Mouse (Mus musculus) heart, adult 18-20 months (tissue): ENCODE data around the gene Nanog. TPM values are rescaled to one million over a fixed set of nuclear protein-coding genes. Genes with fewer than 3 reads are reported as not detected.

Source experiments
- DNase-seq, 2 experiments: peaks; one replicate each; pipeline ENCODE4 v3.0.0; 2021 to 2022; ENCODE audit warnings: mixed read lengths in 1 of 2
- total RNA-seq, 2 experiments: library from RNA; stranded (reverse); gene quantifications; 2 replicates each; pipeline ENCODE4 v1.2.3; 2021

Gene Nanog
- total RNA-seq, 2 experiments from 2014 or later: not detected

GRCm38 (mm10) chr6:122762952-122763700 lies 55.8 kb downstream of the Nanog start:
- no peak for DNase-seq

- DNase-seq: no peak
Measured at GRCm38 (mm10) chr6:122763844-122764445, 56.7 kb downstream of the Nanog start.

Other genes starting within 250 kb of the Nanog start
- gene Rimklb, start 208.7 kb upstream of the Nanog start, total RNA-seq: under 1 TPM in 1 of 2 experiments, not detected in 1; 0.33 TPM
- 10 to 100 TPM; 18.1 to 19.6 TPM for gene Mfap5, start 201.6 kb upstream of the Nanog start, total RNA-seq
- gene Aicda, start 153.7 kb upstream of the Nanog start, total RNA-seq: not detected
- 1 to 10 TPM; 4.5 to 5.1 TPM for gene Apobec1, start 105.0 kb upstream of the Nanog start, total RNA-seq
- gene Gdf3, start 97.4 kb upstream of the Nanog start, total RNA-seq: not detected
- gene Dppa3, start 81.1 kb upstream of the Nanog start, total RNA-seq: not detected
- gene Slc2a3, start 94.2 kb downstream of the Nanog start, total RNA-seq: 1 to 10 TPM; 2.7 to 3.5 TPM
- 10 to 100 TPM; 31.7 to 33.5 TPM for gene Foxj2, start 112.4 kb downstream of the Nanog start, total RNA-seq
- 1 to 10 TPM; 1.3 to 1.6 TPM for gene C3ar1, start 148.7 kb downstream of the Nanog start, total RNA-seq
- 10 to 100 TPM; 20.7 to 24.3 TPM for gene Necap1, start 167.0 kb downstream of the Nanog start, total RNA-seq
- 1 to 10 TPM; 4.0 to 4.1 TPM for gene Clec4a1, start 214.4 kb downstream of the Nanog start, total RNA-seq
- gene Clec4a3, start 245.0 kb downstream of the Nanog start, total RNA-seq: 1 to 10 TPM; 3.0 to 4.3 TPM